Mouse (Mus musculus) myocyte (in vitro differentiated cells): Measurements from ENCODE around the gene Olfr316. TPM values are rescaled to one million over a fixed set of nuclear protein-coding genes. Genes with fewer than 3 reads are reported as not detected.

Source experiments
- H3K27me3 ChIP-seq: one replicate; pipeline ENCODE4 v1.6.1; 2011; ENCODE audit not compliant: control insufficient read depth, insufficient read depth, insufficient read length
- H3K36me3 ChIP-seq: one replicate; pipeline ENCODE4 v1.6.1; 2011; ENCODE audit not compliant: control insufficient read depth, insufficient read depth
- H3K4me2 ChIP-seq: one replicate; pipeline ENCODE4 v1.6.1; 2011; ENCODE audit warnings: low read depth, control low read depth
- H3K4me3 ChIP-seq: one replicate; pipeline ENCODE4 v1.5.1; 2011; ENCODE audit warnings: mild to moderate bottlenecking, control low read depth, moderate library complexity
- H3K79me2 ChIP-seq: one replicate; pipeline ENCODE4 v1.6.1; 2011; ENCODE audit not compliant: control insufficient read depth, insufficient read depth
- H3ac ChIP-seq: one replicate; pipeline ENCODE4 v1.6.1; 2011; ENCODE audit not compliant: control insufficient read depth, insufficient read length
- CEBPB ChIP-seq: IDR thresholded peaks from 2 replicates; pipeline ENCODE4 v1.6.1; 2011; ENCODE audit warnings: mild to moderate bottlenecking, moderate library complexity; ENCODE audit not compliant: poor library complexity, insufficient read depth, severe bottlenecking
- E2F4 ChIP-seq: IDR thresholded peaks from one replicate; pipeline ENCODE4 v1.6.1; 2011; ENCODE audit warnings: mild to moderate bottlenecking, control low read depth, moderate library complexity; ENCODE audit not compliant: insufficient read depth
- MAX ChIP-seq: IDR thresholded peaks from one replicate; pipeline ENCODE4 v1.6.1; 2011; ENCODE audit warnings: low read depth, mild to moderate bottlenecking, control low read depth
- MYOD1 ChIP-seq, 3 experiments: IDR thresholded peaks; one replicate each; pipeline ENCODE4 v1.6.1; 2011; ENCODE audit warnings: control low read depth in 2 of 3, low read depth in 2 of 3, mild to moderate bottlenecking in 2 of 3, moderate library complexity in 1 of 3; ENCODE audit not compliant: insufficient read length in 2 of 3, control insufficient read depth in 1 of 3
- MYOG ChIP-seq, 3 experiments: IDR thresholded peaks; one replicate each; pipeline ENCODE4 v1.6.1; 2011; ENCODE audit warnings: control low read depth in 2 of 3, low read depth in 2 of 3, mild to moderate bottlenecking in 2 of 3; ENCODE audit not compliant: insufficient read length in 2 of 3, control insufficient read depth in 1 of 3, insufficient read depth in 1 of 3
- POLR2A ChIP-seq: IDR thresholded peaks from one replicate; pipeline ENCODE4 v1.6.1; 2011; ENCODE audit warnings: low read depth, mild to moderate bottlenecking, control low read depth, moderate library complexity; ENCODE audit not compliant: insufficient read length
- POLR2AphosphoS2 ChIP-seq: IDR thresholded peaks from one replicate; pipeline ENCODE4 v1.6.1; 2011; ENCODE audit warnings: low read depth, control low read depth; ENCODE audit not compliant: insufficient read length
- REST ChIP-seq: IDR thresholded peaks from one replicate; pipeline ENCODE4 v1.6.1; 2011; ENCODE audit warnings: mild to moderate bottlenecking, control low read depth, moderate library complexity; ENCODE audit not compliant: insufficient read depth, insufficient read length
- SRF ChIP-seq: IDR thresholded peaks from one replicate; pipeline ENCODE4 v1.6.1; 2011; ENCODE audit warnings: low read depth; ENCODE audit not compliant: control insufficient read depth, insufficient read length
- TCF12 ChIP-seq: IDR thresholded peaks from one replicate; pipeline ENCODE4 v1.6.1; 2011; ENCODE audit warnings: mild to moderate bottlenecking, control low read depth; ENCODE audit not compliant: poor library complexity, insufficient read depth, severe bottlenecking
- TCF3 ChIP-seq: IDR thresholded peaks from one replicate; pipeline ENCODE4 v1.6.1; 2011; ENCODE audit warnings: low read depth, control low read depth; ENCODE audit not compliant: insufficient read length
- USF1 ChIP-seq: IDR thresholded peaks from one replicate; pipeline ENCODE4 v1.6.1; 2011; ENCODE audit warnings: low read depth, mild to moderate bottlenecking, control low read depth, moderate library complexity
- polyA plus RNA-seq: library from polyadenylated mRNA; unstranded; fragments of >200 nt; fragmentation: generic; extraction: Trizol; gene quantifications from one replicate; pipeline ENCODE4 v1.2.1, GENCODE M21; 2012; ENCODE audit warnings: missing spikeins

The Olfr316 gene
- polyA plus RNA-seq, 1 experiment: not detected

DNA sequence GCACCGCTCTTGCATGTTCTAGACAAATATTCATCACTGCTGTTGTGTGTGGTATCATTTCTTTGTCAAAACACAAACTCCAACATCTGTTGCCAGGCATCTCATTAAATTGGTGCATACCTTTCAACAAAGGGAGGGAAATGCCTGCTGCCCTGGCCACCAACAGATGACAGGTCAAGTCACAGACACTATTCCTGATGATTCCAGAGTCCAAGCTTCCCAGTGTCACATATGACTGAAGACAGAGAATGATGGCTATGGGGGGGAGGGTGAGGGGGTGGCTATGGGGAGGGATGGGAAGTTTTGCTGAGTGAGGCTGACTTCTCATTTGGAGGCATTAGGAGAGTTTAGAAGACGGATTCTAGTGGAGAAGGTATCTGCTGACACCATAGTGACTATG lies 31.6 kb downstream of the Olfr316 start:
- Histone ChIP-seq H3K4me2 (no peak overlapping the region), H3ac (no peak overlapping the region), H3K4me3 (no peak overlapping the region), H3K27me3 (no peaks in the 10 kb centered on the region), H3K36me3 (no peaks in the 10 kb centered on the region), H3K79me2 (no peaks in the 10 kb centered on the region)
- no peak for TF ChIP-seq SRF
- TF ChIP-seq MAX: no peak
- TF ChIP-seq CEBPB: no peak
- no peak for TF ChIP-seq POLR2AphosphoS2
- no peak for TF ChIP-seq MYOD1 (IDR thresholded peaks at IDR 0.05; ENCODE audit: control insufficient read depth in 1 of 3, insufficient read length in 2 of 3, low read depth in 2 of 3)

DNA sequence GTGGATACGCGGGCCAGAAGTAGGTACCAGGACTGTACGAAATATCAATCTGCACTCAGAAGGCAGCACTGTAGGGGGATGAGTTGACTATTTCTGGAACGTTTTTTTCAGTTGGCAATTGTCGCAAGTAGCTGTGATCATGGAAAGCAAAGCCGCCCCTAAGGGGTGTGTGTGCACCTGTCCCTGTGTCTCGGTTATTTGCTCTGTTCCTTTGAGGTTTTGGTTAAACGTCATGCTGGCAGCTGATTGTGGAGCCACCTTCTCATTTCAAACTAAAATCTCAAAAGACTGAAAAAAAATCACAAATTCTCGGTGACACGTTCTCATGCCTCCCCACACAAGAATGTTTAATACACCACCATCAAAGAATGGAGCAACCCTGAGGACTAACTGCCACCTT lies 35.1 kb downstream of the Olfr316 start:
- H3K36me3 ChIP-seq: no peaks in the 10 kb centered on the region
- H3K4me2 ChIP-seq: no peak overlapping the region
- no peak overlapping the region for H3K4me3 ChIP-seq
- TF ChIP-seq TCF3 (no peak), SRF (no peak), USF1 (no peak), E2F4 (no peak), POLR2AphosphoS2 (no peak), POLR2A (no peak), MAX (no peak), MYOD1 (IDR thresholded peaks at IDR 0.05; ENCODE audit: control insufficient read depth in 1 of 3, insufficient read length in 2 of 3, low read depth in 2 of 3) (no peak), TCF12 (no peak), MYOG (IDR thresholded peaks at IDR 0.05; ENCODE audit: control insufficient read depth in 1 of 3, insufficient read depth in 1 of 3, insufficient read length in 2 of 3, low read depth in 2 of 3) (no peak), REST (no peak), CEBPB (no peak)
- no peaks in the 10 kb centered on the region for H3K27me3 ChIP-seq
- no peaks in the 10 kb centered on the region for H3K79me2 ChIP-seq
- no peak overlapping the region for H3ac ChIP-seq

- TF ChIP-seq REST (no peak), TCF3 (no peak), MYOD1 (IDR thresholded peaks at IDR 0.05; ENCODE audit: control insufficient read depth in 1 of 3, insufficient read length in 2 of 3, low read depth in 2 of 3) (no peak)
- H3K79me2 ChIP-seq: no peaks in the 10 kb centered on the region
- H3K4me3 ChIP-seq: no peak overlapping the region
- no peak overlapping the region for H3ac ChIP-seq
- H3K4me2 ChIP-seq: no peak overlapping the region
- no peaks in the 10 kb centered on the region for H3K36me3 ChIP-seq
- H3K27me3 ChIP-seq: no peaks in the 10 kb centered on the region
Observed at GRCm38 (mm10) chr11:58788346-58788745, 35.8 kb downstream of the Olfr316 start.

DNA sequence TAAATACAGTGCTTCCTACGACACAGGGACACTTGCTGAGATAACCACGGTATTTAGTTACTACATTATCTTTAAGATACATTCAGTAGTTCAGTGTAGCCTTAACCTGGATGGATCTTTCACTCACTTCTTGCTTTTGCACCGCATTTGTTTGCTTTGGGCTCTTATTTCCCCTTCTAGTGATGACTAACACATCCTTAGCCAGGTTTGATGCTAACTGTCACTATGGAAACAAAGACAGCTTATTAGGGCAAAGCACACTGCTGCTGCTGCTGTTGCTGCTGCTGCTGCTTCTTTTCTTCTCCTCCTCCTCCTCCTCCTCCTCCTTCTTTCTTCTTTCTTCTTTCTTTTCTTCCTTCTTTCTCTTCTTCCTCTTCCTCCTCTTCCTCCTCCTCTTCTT lies 37.0 kb downstream of the Olfr316 start:
- Histone ChIP-seq H3K4me3 (no peak overlapping the region), H3K4me2 (no peak overlapping the region), H3K79me2 (no peaks in the 10 kb centered on the region), H3K36me3 (no peaks in the 10 kb centered on the region), H3ac (no peak overlapping the region), H3K27me3 (no peaks in the 10 kb centered on the region)
- TF ChIP-seq SRF (no peak), POLR2A (no peak), USF1 (no peak), MYOD1 (IDR thresholded peaks at IDR 0.05; ENCODE audit: control insufficient read depth in 1 of 3, insufficient read length in 2 of 3, low read depth in 2 of 3) (no peak), TCF3 (no peak), E2F4 (no peak), TCF12 (no peak), MYOG (IDR thresholded peaks at IDR 0.05; ENCODE audit: control insufficient read depth in 1 of 3, insufficient read depth in 1 of 3, insufficient read length in 2 of 3, low read depth in 2 of 3) (no peak), MAX (no peak)

DNA sequence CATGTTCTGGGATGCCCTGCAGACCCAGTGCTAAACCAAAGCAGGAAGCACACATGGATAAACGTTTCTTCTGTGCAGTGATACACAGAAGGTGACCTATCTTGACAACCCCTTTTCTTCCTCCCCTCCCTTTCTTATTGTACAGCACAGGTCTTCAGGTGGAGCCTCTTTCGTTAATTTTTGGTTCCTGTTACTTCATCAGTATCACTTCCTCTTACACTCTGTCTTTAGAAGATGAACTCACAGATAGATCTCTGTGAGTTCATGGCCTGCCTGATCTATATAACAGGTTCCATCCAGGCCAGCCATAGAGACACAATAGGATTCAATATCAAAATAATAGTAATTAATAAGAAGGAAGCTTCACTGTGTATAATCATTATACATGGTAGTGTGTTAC lies 37.5 kb downstream of the Olfr316 start:
- no peak overlapping the region for H3K4me2 ChIP-seq
- H3K27me3 ChIP-seq: no peaks in the 10 kb centered on the region
- H3K36me3 ChIP-seq: no peaks in the 10 kb centered on the region
- TF ChIP-seq USF1 (no peak), TCF12 (no peak), CEBPB (no peak), MYOD1 (IDR thresholded peaks at IDR 0.05; ENCODE audit: control insufficient read depth in 1 of 3, insufficient read length in 2 of 3, low read depth in 2 of 3) (no peak), POLR2A (no peak), E2F4 (no peak)
- no peak overlapping the region for H3K4me3 ChIP-seq
- H3ac ChIP-seq: no peak overlapping the region
- no peaks in the 10 kb centered on the region for H3K79me2 ChIP-seq
